Mouse (Mus musculus): ENCODE data around the gene Ccng1.

The Ccng1 gene

DNA sequence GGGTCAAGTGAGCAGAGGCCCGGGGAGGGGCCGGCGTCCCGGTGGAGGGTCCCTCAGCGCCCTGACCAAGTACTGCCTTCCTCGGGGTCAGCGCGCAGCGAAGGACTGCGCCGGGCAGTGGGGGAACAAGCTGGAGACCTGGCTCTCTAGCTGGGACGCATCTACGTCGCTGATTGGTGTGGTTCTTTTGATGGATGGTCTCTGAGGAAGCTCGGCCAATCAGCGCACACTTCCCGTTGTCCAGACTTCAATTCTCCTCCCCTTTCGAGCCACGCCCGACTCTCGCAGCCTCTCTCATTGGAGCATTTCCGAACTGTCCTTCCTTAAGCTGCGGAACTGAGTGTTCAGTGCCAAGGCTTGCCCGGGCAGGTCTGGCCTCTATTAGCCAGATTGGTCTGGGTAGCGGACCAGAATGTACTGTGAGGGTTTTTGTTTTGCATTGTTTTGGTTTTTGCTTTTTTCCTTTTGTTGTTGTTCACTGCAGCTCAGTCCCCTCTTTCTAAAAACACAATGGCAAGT is at the start of gene Ccng1:
Gene Ccng1 (minus strand): TSS at position 203 of the 519 bp plus-strand sequence.
- in situ Hi-C loops (cut with MboI, MseI): no loop called here

DNA sequence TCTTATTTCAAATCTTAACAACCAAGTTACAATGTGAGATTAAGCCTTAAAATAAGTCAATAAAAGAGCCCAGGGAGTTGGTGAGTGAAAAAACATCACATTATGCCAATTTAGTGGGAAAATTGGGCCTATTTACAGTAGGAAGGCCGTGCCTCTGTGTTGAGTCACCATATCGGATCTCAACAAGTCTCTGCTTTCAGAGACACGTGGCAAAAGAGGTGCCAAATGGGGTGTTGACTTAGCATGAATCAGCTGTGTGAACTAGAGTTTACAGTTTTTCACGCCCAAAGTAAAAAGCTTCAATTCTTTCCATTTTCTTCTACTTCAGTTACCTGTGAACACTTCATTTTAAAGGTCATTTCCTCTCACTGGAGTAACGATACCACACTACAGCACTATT is 35.2 kb upstream of the Ccng1 start:
- in situ Hi-C loops (cut with MboI, MseI): no loop called here

DNA sequence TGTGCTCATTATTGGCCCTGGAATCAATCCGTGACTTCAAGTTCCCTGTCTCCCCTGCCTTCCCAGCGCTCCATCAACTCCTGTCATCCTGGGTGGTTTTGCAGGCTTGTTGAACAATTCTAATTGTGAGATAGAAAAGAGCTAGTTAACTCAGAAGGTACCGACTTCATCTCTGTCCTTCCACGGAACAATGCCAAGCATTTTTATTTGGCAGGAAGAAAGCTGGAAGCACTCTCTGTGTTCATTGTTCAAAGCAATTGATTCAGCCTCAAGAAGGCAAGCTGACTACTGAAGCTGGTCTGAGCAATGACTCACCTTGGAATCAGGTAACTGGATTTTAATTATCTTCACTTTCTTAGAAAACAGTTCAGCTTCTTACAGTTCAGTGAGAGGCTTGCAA is 34.6 kb upstream of the Ccng1 start:
- in situ Hi-C loops (cut with MboI, MseI): no loop called here

DNA sequence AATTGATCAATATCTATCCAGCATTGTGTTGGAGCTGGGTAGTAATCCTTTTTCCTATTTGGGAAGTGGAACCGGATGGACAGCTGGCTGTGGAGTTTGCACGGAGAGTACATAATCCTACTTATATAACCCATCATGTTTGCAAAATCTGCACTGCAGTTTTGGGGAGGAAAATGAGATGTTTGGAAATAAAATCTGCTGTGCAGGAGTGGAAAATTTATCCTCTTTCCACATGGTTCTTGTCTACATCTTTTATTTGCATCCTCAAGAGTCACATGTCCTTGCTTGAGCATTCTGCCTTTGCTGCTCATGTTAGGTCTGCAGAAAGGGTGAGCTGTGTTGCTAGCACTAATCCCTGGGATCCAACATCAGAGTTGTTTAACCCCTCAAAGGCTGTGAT is 31.8 kb upstream of the Ccng1 start:
- in situ Hi-C loops (cut with MboI, MseI): no loop called here

DNA sequence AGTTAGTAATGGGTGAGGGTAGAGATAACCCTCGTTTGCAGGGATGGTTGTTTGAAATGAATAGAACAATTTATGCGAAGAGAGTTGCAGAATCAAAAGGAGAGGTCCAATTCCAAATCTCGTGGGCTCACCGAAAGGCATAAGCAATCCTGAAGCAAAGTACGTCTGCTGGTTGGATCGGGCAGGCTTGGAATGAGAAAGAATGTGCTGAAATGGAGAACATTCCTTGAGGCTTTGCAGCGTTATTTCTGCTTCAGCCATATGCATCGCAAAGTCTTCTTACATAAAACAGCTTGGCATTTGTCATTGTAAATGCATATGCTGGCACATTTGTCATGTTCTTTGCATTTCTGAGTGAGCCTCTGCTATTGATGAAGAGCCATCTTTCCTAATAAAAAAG is 29.2 kb upstream of the Ccng1 start:
- in situ Hi-C loops (cut with MboI, MseI): no loop called here

DNA sequence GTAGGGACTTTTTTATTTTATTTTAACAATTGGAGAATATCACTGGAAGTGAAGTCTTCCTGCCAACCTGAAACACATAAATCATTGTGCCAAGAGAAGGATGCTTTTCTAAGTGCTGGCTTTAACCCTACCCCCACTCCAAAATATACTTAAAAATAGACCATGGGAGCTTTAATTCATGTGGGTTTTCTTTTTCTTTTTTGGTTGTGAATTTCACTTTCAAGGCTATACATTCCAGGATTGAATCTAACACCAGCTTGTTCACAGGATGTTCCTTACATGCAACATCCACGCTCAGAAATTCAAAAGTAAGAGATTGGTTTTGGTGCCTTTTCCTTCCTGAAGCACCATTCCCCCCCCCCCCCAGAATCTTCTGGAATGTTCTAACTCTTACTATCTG is 28.2 kb upstream of the Ccng1 start:
- in situ Hi-C loops (cut with MboI, MseI): no loop called here

DNA sequence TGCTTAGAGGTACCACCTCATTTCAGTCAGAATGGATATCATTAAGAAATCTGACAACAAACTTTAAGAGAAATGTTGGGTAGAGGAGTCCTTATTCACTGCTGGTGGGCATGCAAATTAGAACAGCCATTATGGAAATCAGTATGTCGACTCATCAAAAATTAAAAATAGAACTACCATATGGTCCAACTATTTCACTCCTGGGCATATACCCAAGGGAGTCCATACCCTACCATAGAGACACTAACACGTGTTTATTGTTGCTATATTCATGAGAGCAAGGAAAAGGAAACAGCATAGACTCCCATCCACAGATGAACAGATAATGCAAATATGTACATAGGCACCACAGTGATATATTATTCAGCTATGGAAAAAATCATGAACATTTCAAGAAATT is 26.7 kb upstream of the Ccng1 start:
- in situ Hi-C loops (cut with MboI, MseI): no loop called here

DNA sequence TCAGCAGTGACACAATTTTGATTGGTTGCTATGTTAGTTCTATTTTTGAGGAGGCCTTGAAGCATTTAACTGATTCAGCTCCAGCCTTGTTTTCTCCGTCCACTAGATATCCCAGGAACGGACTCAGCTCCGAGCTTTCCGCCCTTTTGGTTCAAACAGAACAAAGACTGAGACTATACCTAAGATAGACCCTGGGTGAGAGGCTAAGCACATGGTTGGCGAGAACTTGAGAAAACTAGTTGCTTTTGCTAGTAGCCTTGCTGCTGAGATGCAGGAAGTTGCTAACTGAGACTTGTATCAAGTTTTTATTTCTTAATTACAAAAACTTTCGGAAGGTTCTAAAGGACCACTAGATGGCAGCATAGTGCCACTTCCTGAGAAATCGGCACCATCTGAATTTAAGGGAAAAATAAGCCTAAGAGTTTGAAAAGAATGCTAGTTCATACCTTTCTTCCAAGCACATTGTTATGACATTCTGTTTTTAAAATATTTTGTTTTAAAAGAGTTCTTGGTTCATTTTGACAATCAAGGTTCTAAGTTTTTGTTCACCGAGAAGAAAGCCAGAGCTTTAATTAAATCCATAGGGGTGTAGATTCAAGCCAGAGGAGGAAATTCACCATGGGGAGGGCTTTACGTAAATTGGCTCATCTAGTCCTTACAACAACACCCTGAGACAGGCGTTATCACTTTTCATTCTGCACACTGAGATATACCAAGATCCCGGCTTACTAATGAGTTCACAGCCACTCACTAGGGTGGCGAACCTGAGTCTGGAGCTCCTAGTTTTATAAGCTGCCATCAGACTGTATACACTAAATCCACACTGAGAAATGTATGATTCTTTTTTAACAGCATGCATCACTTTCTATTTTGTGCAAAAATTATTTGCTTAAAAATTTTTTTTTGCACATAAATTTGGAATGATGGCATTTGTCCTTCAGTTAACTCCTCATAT is 20.5 kb upstream of the Ccng1 start:
- in situ Hi-C loops (cut with MboI, MseI): no loop called here

DNA sequence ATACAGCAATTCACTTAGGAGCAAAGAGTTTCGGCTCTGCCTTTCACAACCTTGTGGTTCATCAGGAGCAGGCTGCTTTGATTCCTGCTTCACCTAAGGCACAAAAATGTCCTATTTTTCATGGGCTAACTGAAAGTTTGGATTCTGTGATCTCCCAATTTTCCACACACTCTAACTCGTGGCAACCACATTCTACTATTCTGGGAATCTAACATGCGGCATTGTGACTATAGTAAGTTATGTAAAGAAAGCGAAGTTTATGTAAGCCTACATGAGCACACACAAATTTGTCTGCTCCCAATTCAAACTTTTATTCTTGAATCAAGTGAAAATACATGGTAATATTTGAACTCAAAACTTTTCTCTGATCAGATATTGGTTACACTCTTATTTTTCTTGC is 9.6 kb upstream of the Ccng1 start:
- in situ Hi-C loops (cut with MboI, MseI): no loop called here

DNA sequence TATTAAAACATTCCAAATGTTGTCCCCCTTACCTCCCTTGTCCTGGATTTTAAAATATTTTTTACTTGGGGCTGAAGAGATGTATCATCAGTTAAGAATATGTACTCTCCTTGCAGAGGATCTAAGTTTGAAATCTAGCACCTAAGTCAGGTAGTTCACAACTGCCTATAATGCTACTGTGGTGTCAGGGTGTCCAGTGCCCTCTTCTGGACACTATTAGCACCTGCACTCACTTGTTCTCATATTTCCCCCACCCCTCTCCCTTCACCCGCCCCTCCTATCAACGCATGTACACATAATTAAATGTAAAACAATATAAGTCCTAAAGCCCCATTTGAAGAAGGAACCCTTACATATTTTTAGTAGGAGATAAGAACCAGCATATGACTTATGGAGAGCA is 8.3 kb upstream of the Ccng1 start:
- in situ Hi-C loops (cut with MboI, MseI): no loop called here

DNA sequence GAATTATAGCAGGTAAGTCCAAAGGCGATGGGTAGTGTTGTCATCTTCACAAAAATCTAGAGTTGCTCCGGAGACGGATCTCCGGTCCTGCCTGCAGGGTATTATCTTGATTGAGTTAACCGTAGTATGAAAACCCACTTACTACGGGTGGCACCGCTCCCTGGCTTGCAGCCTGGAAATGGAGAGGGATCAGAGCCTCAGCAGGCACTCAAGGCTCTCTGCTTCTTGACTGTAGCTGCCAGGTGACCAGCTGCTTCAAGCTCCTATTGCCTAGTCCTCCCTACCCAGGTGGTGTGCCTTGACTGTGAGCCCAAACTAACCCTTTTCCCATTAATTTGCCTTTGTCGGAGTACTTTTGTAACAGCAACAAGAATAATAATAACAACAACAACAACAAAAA is 4.8 kb upstream of the Ccng1 start:
- in situ Hi-C loops (cut with MboI, MseI): no loop called here

DNA sequence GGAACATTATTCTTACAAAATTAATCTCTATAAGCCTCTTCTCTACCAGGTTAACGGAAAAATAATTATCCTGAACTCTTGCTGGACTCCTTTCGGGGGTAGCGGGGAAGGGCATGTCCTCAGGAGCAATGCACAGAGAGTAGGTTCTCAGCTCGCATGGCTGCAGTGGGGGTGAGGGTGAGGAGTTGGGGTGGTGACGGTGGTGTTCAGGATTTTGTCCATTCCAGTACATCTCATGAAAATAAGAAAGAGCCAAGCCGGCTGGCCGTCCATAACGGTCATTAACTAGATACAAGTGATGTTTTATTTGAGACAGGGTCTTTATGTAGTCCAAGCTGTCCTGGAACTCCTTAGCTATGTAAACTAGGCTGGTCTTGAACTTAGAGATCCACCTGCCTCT is 857 bp upstream of the Ccng1 start:
- in situ Hi-C loops (cut with MboI, MseI): no loop called here

DNA sequence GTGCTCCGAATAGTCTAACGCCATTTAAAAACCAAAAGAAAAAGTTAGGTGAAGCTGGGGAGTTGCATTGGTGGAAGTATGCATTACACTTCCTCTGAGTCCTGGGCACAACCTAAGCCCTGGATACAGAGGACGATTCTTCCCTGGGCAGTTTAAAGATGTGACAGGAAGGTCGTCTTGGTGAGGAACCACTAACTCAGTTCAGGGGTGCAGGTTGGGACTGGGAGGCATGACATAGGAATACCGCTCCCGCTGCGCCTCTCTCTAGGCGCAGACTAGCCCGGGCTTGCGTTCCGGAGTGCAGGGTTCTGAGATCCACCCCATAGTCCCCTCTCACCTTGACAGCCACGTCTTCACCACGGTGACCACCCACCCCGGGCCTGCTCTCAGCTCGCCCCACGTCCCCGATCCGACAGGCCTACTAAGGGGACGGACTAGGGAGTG is 425 bp downstream of the Ccng1 start:
- in situ Hi-C loops (cut with MboI, MseI): no loop called here

DNA sequence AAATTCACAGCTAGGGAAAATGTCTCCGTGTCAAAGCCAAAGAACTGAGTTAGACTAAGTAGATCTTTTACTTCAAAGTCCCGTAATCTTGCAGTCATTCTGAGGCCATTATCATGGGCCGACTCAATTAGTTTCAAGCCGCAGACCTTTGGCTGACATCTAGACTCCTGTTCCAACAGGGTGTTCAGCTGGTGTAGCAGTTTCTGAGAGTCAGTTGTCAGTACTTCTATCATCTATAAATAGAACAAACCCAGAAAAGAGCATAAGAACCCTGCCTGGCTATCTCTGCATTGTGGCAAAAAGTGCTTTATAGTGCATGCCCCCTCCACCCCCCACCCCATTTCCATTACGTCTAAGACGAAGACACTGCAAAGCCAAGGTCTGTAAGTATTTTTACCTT is 1.3 kb downstream of the Ccng1 start:
- in situ Hi-C loops (cut with MboI, MseI): no loop called here

DNA sequence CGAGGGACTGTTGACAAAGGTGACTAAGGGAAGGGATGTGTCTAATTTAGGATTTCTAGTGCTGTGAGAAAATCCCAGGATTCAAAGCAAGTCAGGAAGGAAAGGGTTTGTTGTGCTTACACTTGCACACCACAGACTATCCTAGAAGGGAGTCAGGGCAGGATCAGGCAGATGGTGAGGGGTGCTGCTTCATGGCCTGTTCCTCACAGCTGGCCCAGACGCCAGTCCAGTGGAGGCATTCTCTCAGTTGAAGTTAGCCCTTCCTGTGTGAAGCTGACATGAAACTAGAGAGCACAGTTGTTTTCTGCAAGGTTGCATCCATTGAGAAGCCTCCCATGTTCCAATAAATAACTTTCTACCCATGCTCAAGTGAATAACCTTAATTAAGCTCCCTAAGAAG is 7.4 kb downstream of the Ccng1 start:
- in situ Hi-C loops (cut with MboI, MseI): loop anchor here (5.0 kb wide), 1 partner anchor 45 kb away; no protein-coding TSS in a partner anchor

DNA sequence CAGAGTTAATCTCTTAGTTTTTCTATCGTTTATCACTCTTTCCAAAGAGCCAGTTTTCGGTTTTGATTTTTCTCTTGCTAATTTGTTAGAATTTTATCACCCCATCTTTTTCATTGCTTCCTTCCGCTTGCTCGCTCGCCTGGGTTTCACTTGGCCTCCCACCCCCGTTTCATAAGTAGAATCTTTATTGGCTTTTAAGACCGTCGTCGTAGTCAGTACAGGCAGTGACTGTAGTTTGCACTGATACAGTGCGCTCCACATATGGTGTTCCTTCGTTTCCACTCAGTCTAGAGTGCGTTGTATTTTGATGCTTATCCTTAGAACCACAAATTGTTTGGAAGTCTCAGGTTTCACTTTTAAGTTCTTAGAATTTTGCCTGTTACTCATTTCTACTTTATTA is 8.8 kb downstream of the Ccng1 start:
- in situ Hi-C loops (cut with MboI, MseI): loop anchor here (5.0 kb wide), 1 partner anchor 44 kb away; no protein-coding TSS in a partner anchor

DNA sequence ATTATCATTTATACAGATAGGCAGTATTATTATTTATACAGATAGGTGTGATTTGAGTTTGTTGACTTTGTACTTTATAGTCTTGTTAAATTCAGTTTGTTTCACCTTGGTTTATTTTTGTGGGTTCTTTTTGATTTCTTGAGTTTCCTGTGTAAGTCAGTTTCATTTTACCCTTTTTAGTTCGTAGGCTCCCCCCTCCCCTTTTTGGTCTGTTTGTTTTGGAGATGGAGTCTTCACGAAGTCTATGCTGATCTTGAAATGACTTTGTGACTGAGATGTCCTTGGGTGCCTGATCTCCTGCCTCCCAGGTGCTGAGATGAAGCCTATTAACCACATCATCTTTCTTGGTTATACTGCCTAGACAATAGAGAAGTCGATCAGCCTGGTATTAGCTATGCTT is 10.8 kb downstream of the Ccng1 start:
- in situ Hi-C loops (cut with MboI, MseI): no loop called here

DNA sequence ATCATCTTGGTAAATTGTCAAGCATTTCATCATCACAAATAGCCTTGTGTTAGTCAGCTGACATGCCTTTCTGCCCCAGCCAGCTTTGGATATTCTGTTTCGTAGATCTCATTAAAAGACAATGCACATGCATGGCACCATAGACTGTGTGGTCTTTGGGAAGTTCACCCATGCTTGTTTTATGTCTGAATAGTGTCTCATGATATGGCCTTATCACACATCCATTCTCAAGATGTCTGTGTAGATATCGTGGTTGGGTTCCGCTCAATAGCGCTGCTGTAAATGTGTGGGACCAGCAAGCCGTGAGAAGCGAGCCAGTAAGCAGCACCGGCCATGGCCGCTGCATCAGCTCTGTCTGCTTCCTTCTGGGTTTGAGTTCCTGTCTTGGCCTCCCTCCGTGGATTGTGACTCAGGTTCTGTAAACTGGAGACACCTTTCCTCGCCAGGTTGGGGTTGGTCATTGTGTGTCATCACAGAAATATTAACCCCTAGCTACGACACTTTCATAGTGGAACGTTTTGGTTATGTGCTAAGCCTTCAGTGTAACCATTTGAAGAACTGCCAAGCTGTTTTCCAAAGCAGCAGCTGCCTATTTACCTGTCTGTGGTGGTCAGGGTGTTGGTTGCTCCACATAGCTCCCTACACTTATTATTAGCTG is 13.4 kb downstream of the Ccng1 start:
- in situ Hi-C loops (cut with MboI, MseI): no loop called here

DNA sequence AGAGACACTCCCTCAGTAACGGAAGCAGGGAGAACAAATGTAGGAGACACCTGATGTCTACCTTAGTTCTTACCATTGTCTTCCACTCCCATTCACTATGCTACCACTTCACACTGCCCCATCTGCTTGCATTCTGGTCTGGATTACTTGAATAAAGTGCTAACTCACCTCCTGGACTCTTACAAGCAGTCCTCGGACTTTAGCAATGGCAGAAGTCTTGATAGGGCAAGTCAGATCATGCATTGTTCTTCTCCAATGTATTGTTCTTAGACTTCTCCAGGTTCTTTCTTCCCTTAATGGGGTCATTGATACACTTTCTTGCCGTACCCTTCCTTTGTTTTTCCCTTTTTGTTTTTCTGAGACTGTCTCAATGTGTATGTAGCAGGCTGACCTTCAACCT is 17.7 kb downstream of the Ccng1 start:
- in situ Hi-C loops (cut with MboI, MseI): no loop called here

DNA sequence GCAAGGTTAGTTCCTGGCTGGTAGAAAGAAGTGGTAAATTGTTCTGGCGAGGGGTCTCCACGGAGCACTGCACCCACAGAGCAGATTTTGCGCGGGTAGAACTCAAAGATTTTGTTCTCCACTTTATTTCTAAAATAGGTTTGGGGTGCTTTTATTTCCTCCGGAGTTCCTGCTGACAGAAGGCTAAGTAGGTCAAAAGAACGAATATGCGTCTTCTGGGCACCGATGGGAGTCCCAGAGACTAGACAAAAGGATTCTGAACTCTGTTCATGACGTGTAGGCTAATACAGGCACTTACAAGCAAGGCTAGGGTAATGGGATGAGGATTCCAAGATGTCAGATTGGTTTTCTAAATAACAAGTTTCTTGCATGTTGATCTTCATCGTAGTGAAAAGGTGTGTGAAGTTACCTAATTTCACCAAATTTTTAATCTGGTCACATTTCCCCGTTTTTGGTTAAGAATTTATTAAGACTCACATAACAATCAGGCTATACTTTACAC is 20.8 kb downstream of the Ccng1 start:
- in situ Hi-C loops (cut with MboI, MseI): no loop called here

DNA sequence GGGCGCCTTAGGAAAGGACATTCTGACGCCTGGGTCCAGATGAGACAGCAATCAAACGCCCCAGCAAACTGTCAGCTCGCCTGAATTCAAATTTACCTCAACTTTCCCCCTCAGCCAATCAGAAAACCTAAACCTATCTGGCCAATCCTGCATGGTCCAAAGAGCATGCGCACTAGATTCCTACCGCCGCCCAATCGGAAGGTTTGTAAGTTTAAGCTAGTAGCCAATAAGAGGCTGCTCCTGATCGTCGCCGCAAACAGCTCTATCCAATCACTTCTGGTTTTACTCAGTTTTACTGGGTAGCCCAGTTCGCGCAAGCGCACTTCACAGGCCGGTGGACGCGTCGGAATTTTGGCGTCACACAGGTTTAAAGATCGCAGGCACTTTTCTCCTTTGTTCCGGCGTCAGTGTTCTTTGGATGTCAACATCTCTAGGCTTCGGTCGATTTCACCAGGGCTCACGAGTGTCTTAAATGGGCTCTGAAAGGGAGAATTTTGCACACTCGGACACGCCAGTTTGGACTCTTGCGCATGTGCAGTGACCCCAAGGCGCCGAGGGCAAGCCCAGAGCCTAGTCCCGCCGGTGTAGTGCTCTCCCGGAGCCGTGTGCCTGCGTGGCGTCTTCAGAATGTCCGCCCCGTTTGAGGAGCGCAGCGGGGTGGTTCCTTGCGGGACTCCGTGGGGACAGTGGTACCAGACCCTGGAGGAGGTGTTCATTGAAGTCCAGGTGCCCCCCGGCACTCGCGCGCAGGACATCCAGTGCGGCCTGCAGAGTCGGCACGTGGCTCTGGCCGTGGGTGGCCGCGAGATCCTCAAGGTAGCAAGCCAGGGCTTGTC is 21.6 kb downstream of the Ccng1 start, which contains the start of the genes Hmmr and Nudcd2:
Gene Hmmr (minus strand): TSS at position 84 of the 836 bp plus-strand sequence.
Gene Nudcd2 (plus strand): TSS at position 329 of the 836 bp plus-strand sequence.
- in situ Hi-C loops (cut with MboI, MseI): no loop called here

DNA sequence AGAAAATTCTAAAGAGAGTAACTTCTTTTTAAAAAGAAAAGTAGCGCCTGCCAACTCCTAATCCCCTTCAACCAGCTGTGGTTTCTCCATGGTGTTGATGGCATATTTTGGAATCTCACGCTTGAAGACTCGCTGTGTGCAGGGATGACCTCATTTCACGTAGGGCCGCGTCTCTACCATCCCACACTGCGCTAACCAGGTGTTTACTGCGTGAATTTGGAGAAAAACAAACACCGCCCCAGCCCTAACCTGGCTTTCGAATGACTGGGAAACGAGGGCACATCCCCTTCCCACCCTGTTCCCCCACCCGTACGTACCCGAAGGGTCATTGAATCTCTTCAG is 22.1 kb downstream of the Ccng1 start:
- in situ Hi-C loops (cut with MboI, MseI): no loop called here

Data from T-helper 1 cell (primary cell).